Mouse (Mus musculus): ENCODE results near the gene Vstm5. TPM values are rescaled to one million over a fixed set of nuclear protein-coding genes. Genes with fewer than 3 reads are reported as not detected.

The Vstm5 gene
- polyA plus RNA-seq, 1 experiment, result 1.7 TPM

GRCm38 (mm10) chr9:15252196-15252595, 13.4 kb downstream of the Vstm5 start:
- no peaks in the 10 kb centered on the region for H3K36me3 ChIP-seq (ENCODE audit: control insufficient read depth, insufficient read depth, low read length, poor library complexity, severe bottlenecking)
- no peak overlapping the region for H3K27ac ChIP-seq (ENCODE audit: insufficient read depth, low read length)
- no peaks in the 10 kb centered on the region for H3K9me3 ChIP-seq (replicated peaks; ENCODE audit: control insufficient read depth, insufficient read depth, low read length, poor library complexity, severe bottlenecking)
- TF ChIP-seq CTCF (IDR thresholded peaks at IDR 0.05; ENCODE audit: low read depth, low read length) (no peak), EP300 (IDR thresholded peaks at IDR 0.05; ENCODE audit: insufficient read depth, low read depth, low read length) (no peak), POLR2A (IDR thresholded peaks at IDR 0.05; ENCODE audit: insufficient read depth, low read length) (no peak)
- H3K27me3 ChIP-seq (ENCODE audit: control insufficient read depth, insufficient read depth, low read length, poor library complexity, severe bottlenecking), result no peaks in the 10 kb centered on the region
- H3K4me3 ChIP-seq (ENCODE audit: low read depth, low read length), result no peak overlapping the region
- peaks cover 3% of the 10 kb centered on the region for H3K4me1 ChIP-seq (ENCODE audit: control insufficient read depth, insufficient read depth, low read length)
- no peak overlapping the region for H3K9ac ChIP-seq (ENCODE audit: low read depth, poor library complexity, severe bottlenecking)

- H3K4me1 ChIP-seq (ENCODE audit: control insufficient read depth, insufficient read depth, low read length), result peaks cover 3% of the 10 kb centered on the region
- no peak overlapping the region for H3K4me3 ChIP-seq (ENCODE audit: low read depth, low read length)
- no peak overlapping the region for H3K27ac ChIP-seq (ENCODE audit: insufficient read depth, low read length)
- H3K36me3 ChIP-seq (ENCODE audit: control insufficient read depth, insufficient read depth, low read length, poor library complexity, severe bottlenecking), result no peaks in the 10 kb centered on the region
- no peak overlapping the region for H3K9ac ChIP-seq (ENCODE audit: low read depth, poor library complexity, severe bottlenecking)
- TF ChIP-seq POLR2A (IDR thresholded peaks at IDR 0.05; ENCODE audit: insufficient read depth, low read length) (no peak), CTCF (IDR thresholded peaks at IDR 0.05; ENCODE audit: low read depth, low read length) (no peak), EP300 (IDR thresholded peaks at IDR 0.05; ENCODE audit: insufficient read depth, low read depth, low read length) (no peak)
- H3K27me3 ChIP-seq (ENCODE audit: control insufficient read depth, insufficient read depth, low read length, poor library complexity, severe bottlenecking), result no peaks in the 10 kb centered on the region
- no peaks in the 10 kb centered on the region for H3K9me3 ChIP-seq (replicated peaks; ENCODE audit: control insufficient read depth, insufficient read depth, low read length, poor library complexity, severe bottlenecking)
These were observed 15.7 kb downstream of the Vstm5 start for GRCm38 (mm10) chr9:15254501-15254900.

- TF ChIP-seq CTCF (IDR thresholded peaks at IDR 0.05; ENCODE audit: low read depth, low read length) (no peak), EP300 (IDR thresholded peaks at IDR 0.05; ENCODE audit: insufficient read depth, low read depth, low read length) (no peak), POLR2A (IDR thresholded peaks at IDR 0.05; ENCODE audit: insufficient read depth, low read length) (no peak)
- Histone ChIP-seq H3K9me3 (replicated peaks; ENCODE audit: control insufficient read depth, insufficient read depth, low read length, poor library complexity, severe bottlenecking) (no peaks in the 10 kb centered on the region), H3K4me3 (ENCODE audit: low read depth, low read length) (no peak overlapping the region)
These were observed 17.4 kb downstream of the Vstm5 start for GRCm38 (mm10) chr9:15256214-15256613.

DNA sequence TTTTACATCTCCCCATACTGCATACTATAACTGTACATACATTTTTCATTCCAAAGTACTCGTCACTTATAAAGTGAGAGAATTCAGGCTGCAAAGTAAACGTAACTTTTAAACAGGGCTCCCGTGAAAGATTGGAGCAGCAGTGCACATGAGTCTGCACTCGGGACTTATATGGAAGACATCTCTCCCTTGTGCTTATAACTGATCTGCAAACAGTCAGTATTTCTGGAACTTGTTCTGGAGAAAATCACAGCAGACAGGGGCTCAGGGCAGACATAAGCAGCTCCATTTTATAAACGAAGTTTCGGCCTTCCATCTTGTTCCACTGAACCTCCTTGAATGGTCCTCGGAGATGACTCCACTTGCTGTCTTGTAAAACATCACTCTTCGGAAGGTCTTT, 23.1 kb downstream of the Vstm5 start:
- H3K27me3 ChIP-seq (ENCODE audit: control insufficient read depth, insufficient read depth, low read length, poor library complexity, severe bottlenecking), result no peaks in the 10 kb centered on the region
- H3K27ac ChIP-seq (ENCODE audit: insufficient read depth, low read length), result no peak overlapping the region
- TF ChIP-seq CTCF (IDR thresholded peaks at IDR 0.05; ENCODE audit: low read depth, low read length) (no peak), EP300 (IDR thresholded peaks at IDR 0.05; ENCODE audit: insufficient read depth, low read depth, low read length) (no peak), POLR2A (IDR thresholded peaks at IDR 0.05; ENCODE audit: insufficient read depth, low read length) (no peak)
- H3K36me3 ChIP-seq (ENCODE audit: control insufficient read depth, insufficient read depth, low read length, poor library complexity, severe bottlenecking), result peaks cover 27% of the 10 kb centered on the region
- no peak overlapping the region for H3K4me3 ChIP-seq (ENCODE audit: low read depth, low read length)
- H3K9ac ChIP-seq (ENCODE audit: low read depth, poor library complexity, severe bottlenecking), result no peak overlapping the region
- no peaks in the 10 kb centered on the region for H3K4me1 ChIP-seq (ENCODE audit: control insufficient read depth, insufficient read depth, low read length)
- H3K9me3 ChIP-seq (replicated peaks; ENCODE audit: control insufficient read depth, insufficient read depth, low read length, poor library complexity, severe bottlenecking), result no peaks in the 10 kb centered on the region

More at GRCm38 (mm10) chr9:15256214-15256613, 17.4 kb downstream of the Vstm5 start:
- no peaks in the 10 kb centered on the region for H3K27me3 ChIP-seq (ENCODE audit: control insufficient read depth, insufficient read depth, low read length, poor library complexity, severe bottlenecking)
- no peaks in the 10 kb centered on the region for H3K4me1 ChIP-seq (ENCODE audit: control insufficient read depth, insufficient read depth, low read length)
- H3K27ac ChIP-seq (ENCODE audit: insufficient read depth, low read length), result no peak overlapping the region
- no peaks in the 10 kb centered on the region; the same call in 1 of the 2 replicates for H3K36me3 ChIP-seq (ENCODE audit: control insufficient read depth, insufficient read depth, low read length, poor library complexity, severe bottlenecking)
- H3K9ac ChIP-seq (ENCODE audit: low read depth, poor library complexity, severe bottlenecking), result no peak overlapping the region

- Histone ChIP-seq H3K4me3 (ENCODE audit: low read depth, low read length) (no peak overlapping the region), H3K27me3 (ENCODE audit: control insufficient read depth, insufficient read depth, low read length, poor library complexity, severe bottlenecking) (no peaks in the 10 kb centered on the region), H3K9me3 (replicated peaks; ENCODE audit: control insufficient read depth, insufficient read depth, low read length, poor library complexity, severe bottlenecking) (no peaks in the 10 kb centered on the region), H3K9ac (ENCODE audit: low read depth, poor library complexity, severe bottlenecking) (no peak overlapping the region), H3K36me3 (ENCODE audit: control insufficient read depth, insufficient read depth, low read length, poor library complexity, severe bottlenecking) (peaks cover 38% of the 10 kb centered on the region), H3K27ac (ENCODE audit: insufficient read depth, low read length) (no peak overlapping the region), H3K4me1 (ENCODE audit: control insufficient read depth, insufficient read depth, low read length) (no peaks in the 10 kb centered on the region)
- TF ChIP-seq EP300 (IDR thresholded peaks at IDR 0.05; ENCODE audit: insufficient read depth, low read depth, low read length) (no peak), CTCF (IDR thresholded peaks at IDR 0.05; ENCODE audit: low read depth, low read length) (no peak), POLR2A (IDR thresholded peaks at IDR 0.05; ENCODE audit: insufficient read depth, low read length) (no peak)
These were observed 24.6 kb downstream of the Vstm5 start for GRCm38 (mm10) chr9:15263487-15263886.

DNA sequence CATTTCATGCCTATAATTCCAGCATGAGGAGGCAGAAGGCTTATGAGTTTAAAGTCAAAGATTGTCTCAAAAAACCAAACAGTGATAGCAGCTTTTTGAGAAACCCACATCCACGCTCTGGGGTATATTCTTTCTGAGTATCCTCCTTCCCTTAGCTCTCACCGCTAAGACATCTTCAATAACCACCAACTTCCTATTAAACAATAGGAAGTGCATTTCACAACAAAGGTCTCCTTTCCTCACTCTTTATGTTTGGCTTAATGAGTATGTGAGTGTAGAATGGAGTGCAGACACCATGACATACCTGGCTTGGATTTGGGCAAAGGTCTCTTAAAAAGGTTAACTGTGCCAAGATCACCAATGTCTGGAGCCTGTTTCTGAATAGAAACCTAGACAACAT, 35.1 kb downstream of the Vstm5 start:
- TF ChIP-seq EP300 (IDR thresholded peaks at IDR 0.05; ENCODE audit: insufficient read depth, low read depth, low read length) (no peak), CTCF (IDR thresholded peaks at IDR 0.05; ENCODE audit: low read depth, low read length) (no peak), POLR2A (IDR thresholded peaks at IDR 0.05; ENCODE audit: insufficient read depth, low read length) (no peak)
- peaks cover 63% of the 10 kb centered on the region for H3K36me3 ChIP-seq (ENCODE audit: control insufficient read depth, insufficient read depth, low read length, poor library complexity, severe bottlenecking)
- no peaks in the 10 kb centered on the region for H3K9me3 ChIP-seq (replicated peaks; ENCODE audit: control insufficient read depth, insufficient read depth, low read length, poor library complexity, severe bottlenecking)
- H3K9ac ChIP-seq (ENCODE audit: low read depth, poor library complexity, severe bottlenecking), result no peak overlapping the region
- H3K27me3 ChIP-seq (ENCODE audit: control insufficient read depth, insufficient read depth, low read length, poor library complexity, severe bottlenecking), result no peaks in the 10 kb centered on the region
- H3K4me1 ChIP-seq (ENCODE audit: control insufficient read depth, insufficient read depth, low read length), result no peaks in the 10 kb centered on the region
- no peak overlapping the region for H3K27ac ChIP-seq (ENCODE audit: insufficient read depth, low read length)
- H3K4me3 ChIP-seq (ENCODE audit: low read depth, low read length), result no peak overlapping the region
